Mouse (Mus musculus): ENCODE data around the gene Lmna. TPM values are rescaled to one million over a fixed set of nuclear protein-coding genes. Genes with fewer than 3 reads are reported as not detected.

Lmna gene
- polyA plus RNA-seq, 1 experiment from 2014 or later, result 17.9 TPM

GRCm38 (mm10) chr3:88458778-88459219 is 51.0 kb downstream of the Lmna start:
- Histone ChIP-seq H3K4me1 (ENCODE audit: control insufficient read depth, insufficient read depth, low read length) (peaks cover 14% of the 10 kb centered on the region), H3K9me3 (ENCODE audit: control insufficient read depth, low read length) (no peaks in the 10 kb centered on the region), H3K27me3 (ENCODE audit: control insufficient read depth, insufficient read depth, low read length) (0 out of 2 replicates have a peak, but pooled peaks cover 2% of the 10 kb centered on the region), H3K9ac (ENCODE audit: low read length) (peak overlapping the region; percentile 62), H3K27ac (ENCODE audit: low read depth, low read length) (no peak overlapping the region; the same call in 1 of the 2 replicates), H3K36me3 (ENCODE audit: control insufficient read depth, insufficient read depth, low read length) (no peaks in the 10 kb centered on the region), H3K4me2 (peak overlapping the region; percentile 57), H3K4me3 (ENCODE audit: low read depth, low read length) (peak overlapping the region; percentile 38)
- under 1% methylated on average over 14 of the region's 14 CpGs for WGBS
- ATAC-seq (ENCODE audit: low FRiP score), result peak; percentile 80
- DNase-seq (ENCODE audit: low spot score, missing footprints), result peak; percentile 92

DNA sequence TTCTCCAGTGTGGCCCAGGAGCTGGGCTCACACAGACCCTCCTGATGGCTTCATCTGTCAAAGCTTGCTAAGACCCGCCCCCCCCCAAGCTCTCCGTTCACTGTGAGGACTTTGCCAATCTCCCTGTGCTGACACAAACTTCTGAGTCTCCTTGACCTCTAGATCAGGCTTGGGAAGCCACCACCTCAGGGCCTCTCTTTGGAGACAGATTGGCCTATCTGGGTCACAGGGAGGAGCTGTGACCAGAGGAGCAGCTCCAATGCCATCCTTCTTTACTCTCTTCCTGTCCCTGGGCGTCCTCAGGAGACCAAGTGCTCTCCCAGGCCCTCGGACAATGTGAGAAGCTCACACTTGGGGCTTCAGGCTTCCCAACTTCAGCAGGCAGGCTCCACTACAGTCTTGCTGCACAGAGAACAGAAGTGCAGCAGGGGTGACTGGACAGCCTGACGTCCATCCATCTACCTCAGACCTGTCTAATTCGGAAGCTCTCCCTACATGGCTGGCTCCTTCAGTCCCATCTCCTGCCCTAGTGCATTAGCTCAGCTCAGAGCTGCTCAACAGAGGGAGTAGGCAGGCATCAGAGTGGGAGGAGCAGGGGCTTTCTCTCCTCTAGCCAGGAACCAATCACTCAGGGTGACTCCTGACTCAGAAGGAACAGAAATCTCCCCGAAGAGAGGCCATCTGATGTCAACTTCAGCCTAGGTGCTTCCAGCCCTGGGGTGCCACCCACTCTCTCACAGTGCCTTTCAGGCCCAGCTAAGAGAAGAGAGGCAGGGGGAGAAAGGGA is 52.8 kb downstream of the Lmna start:
- peak; percentile 53 for DNase-seq (ENCODE audit: low spot score, missing footprints)
- no peak for ATAC-seq (ENCODE audit: low FRiP score)
- Histone ChIP-seq H3K9me3 (ENCODE audit: control insufficient read depth, low read length) (no peaks in the 10 kb centered on the region), H3K9ac (ENCODE audit: low read length) (no peak overlapping the region; the same call in 1 of the 2 replicates), H3K4me1 (ENCODE audit: control insufficient read depth, insufficient read depth, low read length) (peaks cover 14% of the 10 kb centered on the region), H3K4me2 (no peak overlapping the region), H3K27me3 (ENCODE audit: control insufficient read depth, insufficient read depth, low read length) (0 out of 2 replicates have a peak, but pooled peaks cover 2% of the 10 kb centered on the region), H3K27ac (ENCODE audit: low read depth, low read length) (no peak overlapping the region), H3K4me3 (ENCODE audit: low read depth, low read length) (no peak overlapping the region), H3K36me3 (ENCODE audit: control insufficient read depth, insufficient read depth, low read length) (no peaks in the 10 kb centered on the region)
- 70% methylated on average over 7 of the region's 7 CpGs for WGBS

DNA sequence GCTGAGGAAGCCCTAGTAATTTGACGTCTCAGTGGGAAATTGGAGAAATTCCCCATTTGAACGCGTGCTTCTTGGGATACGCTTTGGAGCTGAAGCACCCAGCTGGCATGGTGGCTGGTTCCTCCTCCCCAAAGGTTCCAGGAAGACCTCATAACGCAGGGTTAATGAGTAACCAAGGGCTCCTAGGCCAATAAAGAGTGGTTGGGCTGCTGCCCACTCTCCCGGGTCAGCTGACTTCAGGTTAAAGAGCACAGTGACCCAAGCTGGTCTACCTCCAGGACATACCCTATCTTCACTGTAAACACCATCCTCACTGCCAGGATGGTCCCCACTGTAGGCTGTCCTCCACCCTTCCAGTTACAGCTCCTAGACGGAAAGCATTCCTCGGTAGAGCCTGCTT is 53.4 kb downstream of the Lmna start:
- Histone ChIP-seq H3K27ac (ENCODE audit: low read depth, low read length) (no peak overlapping the region), H3K4me2 (no peak overlapping the region), H3K4me3 (ENCODE audit: low read depth, low read length) (no peak overlapping the region), H3K4me1 (ENCODE audit: control insufficient read depth, insufficient read depth, low read length) (peaks cover 14% of the 10 kb centered on the region), H3K9me3 (ENCODE audit: control insufficient read depth, low read length) (no peaks in the 10 kb centered on the region), H3K36me3 (ENCODE audit: control insufficient read depth, insufficient read depth, low read length) (no peaks in the 10 kb centered on the region), H3K9ac (ENCODE audit: low read length) (no peak overlapping the region), H3K27me3 (ENCODE audit: control insufficient read depth, insufficient read depth, low read length) (0 out of 2 replicates have a peak, but pooled peaks cover 2% of the 10 kb centered on the region)
- ATAC-seq (ENCODE audit: low FRiP score), result no peak
- no peak for DNase-seq (ENCODE audit: low spot score, missing footprints)
- WGBS, result 91% methylated on average over 8 of the region's 8 CpGs

DNA sequence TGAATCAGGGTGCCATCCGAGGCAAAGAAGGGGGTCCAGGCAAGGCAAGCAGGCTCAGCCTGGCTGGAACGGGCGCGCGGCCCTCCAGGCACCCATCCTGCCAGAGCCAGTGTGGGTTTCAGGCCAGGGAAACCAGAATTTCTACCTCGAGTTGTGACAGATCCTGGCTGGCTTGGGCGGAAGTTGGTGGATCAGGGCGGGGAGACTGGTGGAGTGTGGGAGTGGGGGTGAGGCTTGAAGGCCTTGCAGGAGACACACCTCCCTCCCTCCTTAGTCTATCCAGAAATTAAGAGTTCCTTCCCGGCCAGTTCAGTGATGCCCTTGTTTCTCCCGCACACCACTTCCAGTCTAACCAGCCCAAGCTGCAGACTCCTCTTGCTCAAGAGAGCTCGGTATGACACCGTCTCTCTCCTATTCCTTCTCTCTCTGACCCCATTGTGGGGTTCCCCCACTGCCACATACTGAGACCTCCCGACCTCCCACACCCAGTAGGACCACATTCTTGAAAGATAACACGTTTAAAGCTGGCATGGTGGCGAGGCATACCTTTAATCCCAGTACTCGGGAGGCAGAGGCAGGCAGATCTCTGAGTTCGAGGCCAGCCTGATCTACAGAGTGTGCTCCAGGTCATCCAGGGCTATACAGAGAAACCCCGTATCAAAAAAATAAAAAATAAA is 54.0 kb downstream of the Lmna start:
- no peaks in the 10 kb centered on the region for H3K27me3 ChIP-seq (ENCODE audit: control insufficient read depth, insufficient read depth, low read length)
- DNase-seq (ENCODE audit: low spot score, missing footprints) (peak; percentile 68), ATAC-seq (ENCODE audit: low FRiP score) (no peak)
- no peak overlapping the region for H3K4me2 ChIP-seq
- no peak overlapping the region for H3K27ac ChIP-seq (ENCODE audit: low read depth, low read length)
- peaks cover 14% of the 10 kb centered on the region for H3K4me1 ChIP-seq (ENCODE audit: control insufficient read depth, insufficient read depth, low read length)
- no peaks in the 10 kb centered on the region for H3K9me3 ChIP-seq (ENCODE audit: control insufficient read depth, low read length)
- H3K4me3 ChIP-seq (ENCODE audit: low read depth, low read length), result no peak overlapping the region
- WGBS, result 76% methylated on average over 18 of the region's 18 CpGs
- H3K9ac ChIP-seq (ENCODE audit: low read length), result no peak overlapping the region
- no peaks in the 10 kb centered on the region for H3K36me3 ChIP-seq (ENCODE audit: control insufficient read depth, insufficient read depth, low read length)

- Histone ChIP-seq H3K27ac (ENCODE audit: low read depth, low read length) (no peak overlapping the region), H3K36me3 (ENCODE audit: control insufficient read depth, insufficient read depth, low read length) (no peaks in the 10 kb centered on the region), H3K4me1 (ENCODE audit: control insufficient read depth, insufficient read depth, low read length) (peaks cover 15% of the 10 kb centered on the region), H3K9me3 (ENCODE audit: control insufficient read depth, low read length) (no peaks in the 10 kb centered on the region), H3K4me2 (no peak overlapping the region), H3K9ac (ENCODE audit: low read length) (no peak overlapping the region), H3K4me3 (ENCODE audit: low read depth, low read length) (no peak overlapping the region), H3K27me3 (ENCODE audit: control insufficient read depth, insufficient read depth, low read length) (no peaks in the 10 kb centered on the region)
- 64% methylated on average over 9 of the region's 9 CpGs for WGBS
- DNase-seq (ENCODE audit: low spot score, missing footprints) (no peak), ATAC-seq (ENCODE audit: low FRiP score) (no peak)
Measured at GRCm38 (mm10) chr3:88454762-88455587, 54.8 kb downstream of the Lmna start.

- no peaks in the 10 kb centered on the region for H3K36me3 ChIP-seq (ENCODE audit: control insufficient read depth, insufficient read depth, low read length)
- DNase-seq (ENCODE audit: low spot score, missing footprints) (no peak), ATAC-seq (ENCODE audit: low FRiP score) (no peak)
- H3K9ac ChIP-seq (ENCODE audit: low read length), result no peak overlapping the region
- no peaks in the 10 kb centered on the region for H3K9me3 ChIP-seq (ENCODE audit: control insufficient read depth, low read length)
- H3K4me3 ChIP-seq (ENCODE audit: low read depth, low read length), result no peak overlapping the region
- peaks cover 20% of the 10 kb centered on the region for H3K4me1 ChIP-seq (ENCODE audit: control insufficient read depth, insufficient read depth, low read length)
- H3K27ac ChIP-seq (ENCODE audit: low read depth, low read length), result no peak overlapping the region
- WGBS, result 83% methylated on average over 8 of the region's 8 CpGs
- no peak overlapping the region for H3K4me2 ChIP-seq
- H3K27me3 ChIP-seq (ENCODE audit: control insufficient read depth, insufficient read depth, low read length), result no peaks in the 10 kb centered on the region
Measured at GRCm38 (mm10) chr3:88453986-88454385, 55.8 kb downstream of the Lmna start.

DNA sequence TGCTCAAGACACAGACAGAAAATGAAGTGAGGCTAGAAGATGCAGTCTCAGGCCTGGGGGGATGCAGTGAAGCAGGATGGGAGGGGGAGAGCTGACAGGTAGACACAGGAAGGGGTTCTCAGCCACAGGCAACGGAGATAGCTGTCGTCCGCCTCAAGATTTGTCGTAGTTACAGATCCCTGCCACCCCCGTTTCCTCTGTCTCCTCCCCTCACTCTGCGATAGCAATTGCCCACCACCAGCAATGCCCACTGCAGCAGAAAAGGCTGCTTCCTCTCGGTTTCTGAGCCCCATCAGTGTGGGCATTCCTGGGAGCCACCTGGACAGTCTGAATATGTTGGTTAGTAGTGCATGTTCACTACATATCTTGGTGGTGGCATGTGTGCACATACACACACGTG is 56.4 kb downstream of the Lmna start:
- H3K4me2 ChIP-seq, result no peak overlapping the region
- no peak overlapping the region for H3K9ac ChIP-seq (ENCODE audit: low read length)
- no peaks in the 10 kb centered on the region for H3K27me3 ChIP-seq (ENCODE audit: control insufficient read depth, insufficient read depth, low read length)
- H3K4me3 ChIP-seq (ENCODE audit: low read depth, low read length), result no peak overlapping the region
- ATAC-seq (ENCODE audit: low FRiP score), result no peak
- WGBS, result 62% methylated on average over 8 of the region's 8 CpGs
- DNase-seq (ENCODE audit: low spot score, missing footprints), result peak; percentile 45
- H3K27ac ChIP-seq (ENCODE audit: low read depth, low read length), result no peak overlapping the region
- peaks cover 14% of the 10 kb centered on the region for H3K4me1 ChIP-seq (ENCODE audit: control insufficient read depth, insufficient read depth, low read length)
- H3K9me3 ChIP-seq (ENCODE audit: control insufficient read depth, low read length), result no peaks in the 10 kb centered on the region
- no peaks in the 10 kb centered on the region for H3K36me3 ChIP-seq (ENCODE audit: control insufficient read depth, insufficient read depth, low read length)

DNA sequence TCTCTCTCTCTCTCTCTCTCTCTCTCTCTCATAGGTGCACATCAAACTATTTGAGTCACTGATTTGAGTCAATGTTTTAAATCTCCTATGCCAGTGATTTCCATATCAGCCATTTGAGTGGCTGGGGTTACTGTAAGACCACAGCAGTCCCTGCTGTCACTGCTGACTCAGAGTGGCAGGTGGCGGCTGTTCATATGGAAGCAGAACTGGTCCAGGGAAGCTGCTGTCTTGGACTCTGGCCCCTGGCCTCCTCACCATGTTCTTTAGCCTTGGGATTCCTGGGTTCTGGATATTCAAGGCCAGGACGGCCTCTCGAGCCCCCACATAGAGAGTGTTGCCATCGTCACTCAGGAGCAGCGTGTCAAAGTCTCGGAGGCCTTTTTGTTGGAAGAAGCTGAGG is 57.0 kb downstream of the Lmna start:
- DNase-seq (ENCODE audit: low spot score, missing footprints) (no peak), ATAC-seq (ENCODE audit: low FRiP score) (no peak)
- Histone ChIP-seq H3K9me3 (ENCODE audit: control insufficient read depth, low read length) (no peaks in the 10 kb centered on the region), H3K4me2 (no peak overlapping the region), H3K27me3 (ENCODE audit: control insufficient read depth, insufficient read depth, low read length) (no peaks in the 10 kb centered on the region), H3K9ac (ENCODE audit: low read length) (no peak overlapping the region), H3K36me3 (ENCODE audit: control insufficient read depth, insufficient read depth, low read length) (no peaks in the 10 kb centered on the region), H3K4me3 (ENCODE audit: low read depth, low read length) (no peak overlapping the region), H3K27ac (ENCODE audit: low read depth, low read length) (no peak overlapping the region), H3K4me1 (ENCODE audit: control insufficient read depth, insufficient read depth, low read length) (peaks cover 10% of the 10 kb centered on the region)
- WGBS, result 81% methylated on average over 6 of the region's 6 CpGs
